Mouse (Mus musculus) hindbrain, embryonic 14.5 days (tissue): ENCODE measurements around the gene Cep170b. TPM values are rescaled to one million over a fixed set of nuclear protein-coding genes. Genes with fewer than 3 reads are reported as not detected.

Source experiments
- ATAC-seq: fragments of 200-750 bp; cut with Nextera tagmentation; 2 replicates; pipeline ENCODE4 v1.8.0; 2017; ENCODE audit warnings: moderate number of reproducible peaks, mild to moderate bottlenecking, moderate TSS enrichment, moderate library complexity; ENCODE audit not compliant: low FRiP score
- DNase-seq: peaks from one replicate; pipeline ENCODE4 v3.0.0-alpha.2; 2015; ENCODE audit warnings: low spot score
- H3K27ac ChIP-seq: fragments of 300-500 bp; sonication (generic); 2 replicates; pipeline ENCODE4 v1.5.1; 2014; ENCODE audit warnings: mild to moderate bottlenecking, moderate library complexity
- H3K27me3 ChIP-seq: fragments of 300-500 bp; sonication (generic); 2 replicates; pipeline ENCODE4 v1.6.1; 2014; ENCODE audit warnings: mild to moderate bottlenecking, low read length, mixed read lengths; ENCODE audit not compliant: control insufficient read depth, insufficient read depth
- H3K36me3 ChIP-seq: fragments of 300-500 bp; sonication (generic); replicated peaks from 2 replicates; pipeline ENCODE4 v1.6.1; 2014; ENCODE audit not compliant: control insufficient read depth, insufficient read depth
- H3K4me1 ChIP-seq: fragments of 300-500 bp; sonication (generic); replicated peaks from 2 replicates; pipeline ENCODE4 v1.6.1; 2014; ENCODE audit warnings: antibody characterized with exemption, low read length, mixed read lengths; ENCODE audit not compliant: control insufficient read depth, insufficient read depth
- H3K4me2 ChIP-seq: fragments of 300-500 bp; sonication (generic); replicated peaks from 2 replicates; pipeline ENCODE4 v1.6.1; 2014; ENCODE audit warnings: mild to moderate bottlenecking, moderate library complexity
- H3K4me3 ChIP-seq: fragments of 300-500 bp; sonication (generic); replicated peaks from 2 replicates; pipeline ENCODE4 v1.5.1; 2014; ENCODE audit warnings: mild to moderate bottlenecking, low read length
- H3K9ac ChIP-seq: fragments of 300-500 bp; sonication (generic); 2 replicates; pipeline ENCODE4 v1.6.1; 2014
- H3K9me3 ChIP-seq: fragments of 300-500 bp; sonication (generic); 2 replicates; pipeline ENCODE4 v1.6.1; 2016; ENCODE audit warnings: low read length; ENCODE audit not compliant: control insufficient read depth
- WGBS: fragments of 180-500 bp; shearing (Covaris S2); extraction: QIAGEN DNeasy Blood & Tissue Kit; methylation state at CpG from one replicate; pipeline ENCODE4 v1.1.7; 2014; 5-methylcytosine and 5-hydroxymethylcytosine counted together
- polyA plus RNA-seq: library from polyadenylated mRNA; unstranded; fragments of >200 nt; fragmentation: Nextera tagmentation; extraction: Ambion mirVana; gene quantifications from 2 replicates; pipeline ENCODE4 v1.2.1, GENCODE M21; 2014

Cep170b gene
- polyA plus RNA-seq, 1 experiment from 2014 or later = 41.9 TPM

DNA sequence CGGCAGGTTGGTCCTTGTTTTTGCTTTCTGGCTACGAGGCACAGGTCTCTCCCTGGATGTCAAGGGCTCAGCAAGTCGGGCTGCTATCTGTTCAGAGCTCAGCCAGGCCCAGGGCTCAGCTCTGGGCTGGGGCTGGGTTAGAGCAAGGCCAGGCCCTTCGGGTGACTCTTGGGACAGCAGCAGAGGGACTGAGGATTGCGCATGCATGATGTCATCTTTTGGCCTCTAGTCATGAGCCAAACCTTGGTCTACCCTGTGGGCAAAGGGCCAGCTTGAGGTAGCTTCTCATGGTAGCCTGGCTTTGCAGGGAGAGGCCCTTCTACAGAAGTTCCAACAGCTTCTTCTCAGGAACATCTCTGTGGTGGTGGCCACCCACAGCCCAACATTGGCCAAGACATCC is 43.9 kb downstream of the Cep170b start:
- Histone ChIP-seq H3K9ac (no peak overlapping the region), H3K36me3 (no peaks in the 10 kb centered on the region), H3K4me3 (no peak overlapping the region), H3K4me2 (no peak overlapping the region), H3K27ac (no peak overlapping the region), H3K27me3 (no peaks in the 10 kb centered on the region), H3K4me1 (no peaks in the 10 kb centered on the region), H3K9me3 (no peaks in the 10 kb centered on the region)
- DNase-seq (no peak), ATAC-seq (no peak)
- 80% methylated on average over 5 of the region's 5 CpGs for WGBS

DNA sequence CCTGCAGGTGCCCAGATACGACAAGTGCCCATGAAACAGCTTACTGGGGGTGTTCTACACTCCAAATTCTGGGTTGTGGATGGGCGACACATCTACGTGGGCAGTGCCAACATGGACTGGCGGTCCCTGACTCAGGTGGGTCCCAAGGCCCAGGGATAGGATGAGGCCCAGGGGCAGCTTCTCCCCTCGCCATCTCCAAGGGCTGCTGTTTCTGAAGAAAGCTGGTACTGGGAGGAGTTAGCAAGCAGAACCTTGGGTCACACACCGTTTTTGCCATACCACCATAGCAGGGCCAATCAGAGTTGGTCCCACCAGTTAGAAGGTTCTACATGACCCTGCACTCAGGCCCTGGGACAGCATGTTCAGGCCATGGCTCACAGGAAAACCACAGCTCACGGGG is 44.7 kb downstream of the Cep170b start:
- no peaks in the 10 kb centered on the region for H3K27me3 ChIP-seq
- DNase-seq (no peak), ATAC-seq (no peak)
- H3K27ac ChIP-seq = no peak overlapping the region
- H3K4me3 ChIP-seq = no peak overlapping the region
- no peaks in the 10 kb centered on the region for H3K9me3 ChIP-seq
- H3K9ac ChIP-seq = no peak overlapping the region
- 91% methylated on average over 7 of the region's 7 CpGs for WGBS
- H3K4me2 ChIP-seq = no peak overlapping the region
- no peaks in the 10 kb centered on the region for H3K4me1 ChIP-seq
- no peaks in the 10 kb centered on the region for H3K36me3 ChIP-seq

DNA sequence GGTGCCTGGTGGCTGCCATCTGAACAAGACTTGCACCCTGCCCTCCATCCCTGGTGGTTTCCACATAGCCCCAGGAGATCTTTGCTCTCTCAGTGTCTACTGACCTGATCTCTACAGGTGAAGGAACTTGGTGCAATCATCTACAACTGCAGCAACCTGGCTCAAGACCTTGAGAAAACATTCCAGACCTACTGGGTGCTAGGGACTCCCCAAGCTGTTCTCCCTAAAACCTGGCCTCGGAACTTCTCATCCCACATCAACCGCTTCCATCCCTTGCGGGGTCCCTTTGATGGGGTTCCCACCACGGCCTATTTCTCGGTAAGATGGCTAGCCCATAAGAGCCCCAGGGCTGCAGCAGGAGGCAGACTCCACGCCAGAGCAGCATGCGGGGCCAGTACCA is 46.3 kb downstream of the Cep170b start:
- no peak overlapping the region for H3K27ac ChIP-seq
- no peaks in the 10 kb centered on the region for H3K4me1 ChIP-seq
- WGBS = 91% methylated on average over 7 of the region's 7 CpGs
- DNase-seq (no peak), ATAC-seq (no peak)
- H3K9me3 ChIP-seq = no peaks in the 10 kb centered on the region
- no peaks in the 10 kb centered on the region for H3K27me3 ChIP-seq
- H3K4me2 ChIP-seq = no peak overlapping the region
- H3K36me3 ChIP-seq = no peaks in the 10 kb centered on the region
- H3K4me3 ChIP-seq = no peak overlapping the region
- no peak overlapping the region for H3K9ac ChIP-seq

DNA sequence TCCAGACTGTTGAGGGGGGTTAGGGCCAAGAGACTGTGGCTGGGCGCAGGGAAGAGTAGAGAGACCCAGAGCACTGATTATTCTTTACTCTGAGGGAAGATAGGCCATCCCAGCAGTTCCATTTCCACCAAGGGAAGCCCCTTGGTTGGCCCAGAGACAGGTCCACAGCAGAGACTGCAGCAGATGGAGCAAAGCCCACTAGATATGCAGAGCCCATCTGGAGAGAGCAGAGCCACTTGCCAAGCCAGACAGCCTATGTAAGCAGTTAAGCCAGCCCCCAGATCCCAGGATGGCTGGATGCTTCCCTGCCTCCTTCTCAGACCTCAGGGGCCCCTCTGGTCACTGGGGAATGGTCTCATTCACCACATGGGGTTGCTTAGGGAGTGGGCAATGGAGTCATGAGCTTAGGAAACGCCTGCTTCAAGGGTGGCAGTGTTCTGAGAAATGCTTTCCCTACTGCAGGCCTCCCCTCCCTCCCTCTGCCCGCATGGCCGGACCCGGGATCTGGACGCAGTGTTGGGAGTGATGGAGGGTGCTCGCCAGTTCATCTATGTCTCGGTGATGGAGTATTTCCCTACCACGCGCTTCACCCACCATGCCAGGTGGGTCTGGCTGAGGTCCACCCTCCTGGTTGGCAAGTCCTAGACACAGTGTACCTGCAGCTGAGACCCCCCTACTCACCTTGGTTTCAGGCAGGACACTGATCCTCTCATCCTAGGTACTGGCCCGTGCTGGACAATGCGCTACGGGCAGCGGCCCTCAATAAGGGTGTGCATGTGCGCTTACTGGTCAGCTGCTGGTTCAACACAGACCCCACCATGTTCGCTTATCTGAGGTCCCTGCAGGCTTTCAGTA is 47.0 kb downstream of the Cep170b start:
- Histone ChIP-seq H3K36me3 (no peaks in the 10 kb centered on the region), H3K4me3 (no peak overlapping the region), H3K4me2 (no peak overlapping the region), H3K9ac (no peak overlapping the region), H3K9me3 (no peaks in the 10 kb centered on the region), H3K27ac (no peak overlapping the region), H3K4me1 (no peaks in the 10 kb centered on the region), H3K27me3 (no peaks in the 10 kb centered on the region)
- 93% methylated on average over 16 of the region's 16 CpGs for WGBS
- 0 out of 2 replicates have a peak, but pooled peaks have one; percentile 14 for ATAC-seq
- no peak for DNase-seq

DNA sequence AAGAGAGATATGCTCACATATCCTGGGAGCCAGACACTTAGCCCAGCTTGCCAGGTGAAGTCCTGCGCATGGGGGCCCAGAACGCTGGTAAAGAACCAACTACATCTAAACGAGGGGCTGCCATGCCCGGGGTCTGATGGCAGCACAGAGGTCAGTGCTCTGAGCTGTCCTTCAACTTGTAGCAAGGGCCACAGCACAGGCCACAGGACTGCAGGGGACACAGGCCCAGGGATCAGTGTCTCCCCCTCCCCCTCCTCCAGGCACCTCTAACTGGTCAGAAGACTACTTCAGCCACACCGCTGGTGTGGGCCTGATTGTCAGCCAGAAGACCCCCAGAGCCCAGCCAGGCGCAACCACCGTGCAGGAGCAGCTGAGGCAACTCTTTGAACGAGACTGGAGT is 47.9 kb downstream of the Cep170b start:
- no peaks in the 10 kb centered on the region for H3K27me3 ChIP-seq
- H3K4me3 ChIP-seq = no peak overlapping the region
- no peak overlapping the region for H3K4me2 ChIP-seq
- DNase-seq (no peak), ATAC-seq (no peak)
- no peak overlapping the region for H3K9ac ChIP-seq
- 91% methylated on average over 8 of the region's 8 CpGs for WGBS
- H3K9me3 ChIP-seq = no peaks in the 10 kb centered on the region
- H3K4me1 ChIP-seq = no peaks in the 10 kb centered on the region
- no peaks in the 10 kb centered on the region for H3K36me3 ChIP-seq
- no peak overlapping the region for H3K27ac ChIP-seq

DNA sequence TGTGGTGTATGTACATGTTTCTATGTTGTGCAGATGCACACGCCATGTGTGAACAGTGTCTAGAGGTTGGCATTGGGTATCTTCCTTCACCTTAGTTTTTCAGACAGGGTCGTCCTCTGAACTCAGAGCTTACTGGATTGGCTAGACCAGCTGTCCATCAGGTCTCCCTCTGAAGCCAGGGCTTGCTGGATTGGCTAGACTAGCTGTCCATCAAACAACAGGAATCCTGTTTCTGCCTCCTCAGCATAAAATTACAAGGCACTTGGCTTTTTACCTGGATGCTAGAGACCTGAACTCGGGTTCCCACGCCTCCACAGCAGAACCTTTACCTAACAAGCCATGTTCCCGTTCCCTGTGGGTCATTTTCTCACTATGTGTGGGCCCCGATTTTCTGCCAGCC is 48.8 kb downstream of the Cep170b start:
- ATAC-seq (no peak), DNase-seq (no peak)
- Histone ChIP-seq H3K36me3 (no peaks in the 10 kb centered on the region), H3K4me1 (no peaks in the 10 kb centered on the region), H3K4me3 (no peak overlapping the region), H3K27me3 (no peaks in the 10 kb centered on the region), H3K9ac (no peak overlapping the region), H3K9me3 (no peaks in the 10 kb centered on the region), H3K4me2 (no peak overlapping the region), H3K27ac (no peak overlapping the region)
- WGBS = 92% methylated on average over 6 of the region's 6 CpGs

DNA sequence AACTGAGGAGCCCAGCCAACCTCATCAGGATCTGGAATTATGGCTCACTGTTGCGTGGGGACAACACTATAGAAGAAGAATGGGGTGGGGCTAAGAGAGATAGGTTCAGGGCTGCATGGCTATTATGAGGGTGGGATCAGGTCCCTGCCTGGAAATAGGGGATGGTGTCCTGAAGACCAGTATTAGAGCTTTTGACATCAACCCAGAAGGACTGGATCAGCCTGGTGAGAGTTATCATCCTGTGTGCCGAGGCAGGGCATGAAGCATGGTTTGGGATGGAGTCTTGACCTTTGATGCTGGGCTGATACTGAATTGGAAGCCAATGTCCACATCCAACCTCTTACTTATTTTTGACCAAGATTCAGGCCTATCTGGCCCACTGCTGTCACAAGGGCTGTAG is 49.5 kb downstream of the Cep170b start:
- Histone ChIP-seq H3K27ac (no peak overlapping the region), H3K36me3 (no peaks in the 10 kb centered on the region), H3K4me3 (no peak overlapping the region), H3K27me3 (no peaks in the 10 kb centered on the region), H3K9ac (no peak overlapping the region), H3K4me2 (no peak overlapping the region), H3K4me1 (no peaks in the 10 kb centered on the region), H3K9me3 (no peaks in the 10 kb centered on the region)
- 92% methylated on average over 2 of the region's 2 CpGs for WGBS
- DNase-seq = no peak
- ATAC-seq = no peak

DNA sequence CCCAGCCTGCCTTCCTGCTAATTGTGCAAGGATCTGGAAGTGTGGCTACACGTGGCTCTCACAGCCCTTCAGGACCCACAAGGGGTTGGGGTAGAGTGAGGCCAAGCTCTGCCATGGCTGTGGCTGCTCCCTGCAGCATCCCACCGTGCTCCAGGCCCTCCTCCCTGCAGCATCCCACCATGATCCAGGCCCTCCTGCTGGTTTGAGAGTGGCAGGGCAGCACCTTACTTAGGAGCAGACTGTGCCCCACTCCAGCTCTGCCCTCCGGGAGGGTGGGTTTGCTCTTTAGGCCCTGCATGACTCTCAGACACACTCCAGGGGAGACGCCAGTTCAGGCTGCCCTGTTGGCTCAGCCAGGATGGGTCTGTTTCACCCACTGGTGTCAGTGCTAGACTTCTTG is 50.1 kb downstream of the Cep170b start:
- Histone ChIP-seq H3K9me3 (peaks cover 3% of the 10 kb centered on the region), H3K4me1 (no peaks in the 10 kb centered on the region), H3K4me2 (no peak overlapping the region), H3K27me3 (no peaks in the 10 kb centered on the region), H3K36me3 (no peaks in the 10 kb centered on the region), H3K4me3 (no peak overlapping the region), H3K27ac (no peak overlapping the region), H3K9ac (no peak overlapping the region)
- ATAC-seq (no peak), DNase-seq (no peak)
- WGBS = 83% methylated on average over 4 of the region's 4 CpGs

DNA sequence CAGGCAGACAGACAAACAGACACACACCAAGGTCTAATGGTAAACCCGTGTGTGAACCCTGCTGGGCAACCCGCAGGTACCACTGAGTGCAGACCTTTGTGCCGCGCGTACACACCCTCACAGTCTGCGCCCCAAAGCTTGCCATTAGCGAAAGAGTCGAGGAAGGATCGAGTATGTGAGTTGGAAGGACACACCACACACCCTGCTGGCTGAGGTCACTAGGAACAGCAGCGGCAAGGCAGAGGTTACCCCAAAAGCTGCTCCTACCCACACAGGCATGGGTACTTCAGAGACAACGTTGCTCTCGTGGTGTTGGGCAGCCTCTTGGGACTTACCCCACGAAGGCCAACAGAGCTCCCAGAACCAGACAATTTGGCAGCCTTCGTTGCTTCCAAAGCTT is 52.1 kb downstream of the Cep170b start:
- WGBS = 90% methylated on average over 14 of the region's 14 CpGs
- Histone ChIP-seq H3K4me3 (no peak overlapping the region), H3K36me3 (no peaks in the 10 kb centered on the region), H3K9ac (no peak overlapping the region), H3K4me2 (no peak overlapping the region), H3K9me3 (peaks cover 6% of the 10 kb centered on the region), H3K27me3 (no peaks in the 10 kb centered on the region), H3K27ac (no peak overlapping the region), H3K4me1 (no peaks in the 10 kb centered on the region)
- DNase-seq (no peak), ATAC-seq (no peak)

DNA sequence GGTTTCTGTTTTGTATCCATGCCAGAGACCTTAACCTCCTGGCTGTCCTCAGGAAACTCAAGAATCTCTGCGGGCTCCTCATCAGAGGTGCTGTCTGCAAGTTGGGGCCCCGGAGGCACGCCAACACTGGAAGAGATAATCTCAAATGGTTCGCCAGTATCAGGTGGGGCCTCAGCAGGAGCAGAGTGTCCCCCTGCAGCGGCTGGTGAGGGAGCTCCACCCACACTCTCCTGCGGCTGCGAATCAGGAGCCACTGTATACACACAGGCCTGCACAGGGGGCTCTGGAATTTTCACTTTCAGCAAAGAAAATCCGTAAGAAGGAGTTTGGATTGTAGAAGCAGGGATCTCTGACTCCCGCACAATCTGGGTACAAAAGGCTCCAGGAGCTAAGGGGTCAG is 53.1 kb downstream of the Cep170b start:
- Histone ChIP-seq H3K4me3 (no peak overlapping the region), H3K4me1 (no peaks in the 10 kb centered on the region), H3K4me2 (no peak overlapping the region), H3K9me3 (peaks cover 6% of the 10 kb centered on the region), H3K27ac (no peak overlapping the region), H3K9ac (no peak overlapping the region), H3K36me3 (no peaks in the 10 kb centered on the region), H3K27me3 (no peaks in the 10 kb centered on the region)
- 45% methylated on average over 9 of the region's 9 CpGs for WGBS
- DNase-seq (no peak), ATAC-seq (no peak)
